Mouse (Mus musculus): ENCODE measurements around the gene Atp1a1.

The Atp1a1 gene

GRCm38 (mm10) chr3:101611012-101611812 lies 6.7 kb upstream of the Atp1a1 start:
- DNase-seq (ENCODE audit: low spot score) = no peak

GRCm38 (mm10) chr3:101609302-101609701 lies 4.8 kb upstream of the Atp1a1 start:
- DNase-seq (ENCODE audit: low spot score) = no peak

DNA sequence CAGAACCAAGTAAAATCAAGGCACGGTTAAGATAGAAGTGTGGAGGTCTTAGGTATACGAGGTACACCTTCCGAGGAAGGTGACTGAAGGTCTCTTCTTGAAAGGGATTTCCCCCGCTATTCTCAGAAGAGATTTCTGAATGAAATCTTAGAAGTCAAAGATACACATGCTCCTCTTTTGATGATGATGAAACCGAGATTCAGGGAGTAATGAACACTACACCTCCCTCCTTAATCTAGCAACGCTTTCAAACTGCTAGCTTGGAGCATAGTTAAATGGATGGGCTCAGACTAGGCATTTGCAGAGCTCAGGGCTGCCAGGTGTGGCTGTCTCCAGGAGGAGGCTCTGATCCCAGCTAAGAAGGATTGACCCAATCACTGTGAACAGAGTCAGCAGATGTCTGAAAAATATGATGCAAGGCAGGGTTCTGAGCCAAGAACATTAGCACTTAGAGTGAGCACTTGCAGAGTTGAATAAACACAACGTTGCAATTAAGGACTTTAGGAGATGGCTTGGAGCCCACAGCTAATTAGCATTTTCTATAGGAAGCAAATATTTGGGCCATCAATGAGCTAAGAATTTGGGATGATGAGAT lies 2.5 kb upstream of the Atp1a1 start:
- DNase-seq (ENCODE audit: low spot score) = no peak

- DNase-seq (ENCODE audit: low spot score) = no peak
Measured at GRCm38 (mm10) chr3:101605721-101606120, 1.2 kb upstream of the Atp1a1 start.

GRCm38 (mm10) chr3:101605291-101605690 lies 807 bp upstream of the Atp1a1 start:
- no peak for DNase-seq (ENCODE audit: low spot score)

DNA sequence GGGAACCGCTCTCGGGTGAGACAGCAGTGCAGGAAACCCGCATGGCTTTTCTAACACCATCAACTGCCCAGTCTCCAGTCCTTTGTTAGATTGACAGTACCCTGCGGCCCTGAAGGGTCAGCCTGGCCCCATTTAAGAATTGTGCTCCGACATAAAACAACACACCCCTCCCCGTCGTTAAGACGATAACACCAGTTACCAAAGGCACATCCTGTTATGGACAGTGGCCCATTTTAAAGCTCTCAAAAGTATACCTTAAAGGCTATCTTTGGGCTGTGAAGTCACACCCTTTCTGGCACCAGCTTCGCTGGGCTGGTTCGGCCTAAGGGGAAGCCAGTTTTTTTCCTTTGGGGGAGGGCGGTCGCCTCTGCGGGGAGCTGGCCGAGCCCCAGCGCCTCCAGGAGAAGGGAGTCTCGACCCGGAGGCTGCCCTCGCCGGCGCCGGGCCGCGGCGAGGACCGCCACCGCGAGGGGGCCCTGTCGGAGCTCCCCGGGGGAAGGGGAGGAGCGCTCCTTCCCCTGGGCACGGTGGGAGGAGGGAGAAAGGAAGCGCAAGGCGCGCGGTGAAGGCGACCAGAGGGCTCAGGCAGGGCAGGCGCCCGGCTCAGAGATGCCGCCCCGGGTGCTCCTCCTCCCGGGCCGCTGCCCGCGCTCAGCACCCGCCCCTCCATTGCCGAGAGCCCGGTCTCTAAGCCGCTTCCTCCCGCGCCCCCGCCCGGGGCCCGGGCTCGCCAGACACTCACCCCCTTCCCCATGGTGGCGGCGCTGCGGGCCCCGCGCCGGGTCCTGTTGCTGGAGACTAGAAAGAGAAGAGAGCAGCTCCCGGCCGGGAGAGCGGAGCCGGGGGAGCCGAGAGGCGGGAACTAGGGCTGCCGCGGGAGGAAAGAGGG lies 579 bp downstream of the Atp1a1 start:
- no peak for DNase-seq (ENCODE audit: low spot score)

DNA sequence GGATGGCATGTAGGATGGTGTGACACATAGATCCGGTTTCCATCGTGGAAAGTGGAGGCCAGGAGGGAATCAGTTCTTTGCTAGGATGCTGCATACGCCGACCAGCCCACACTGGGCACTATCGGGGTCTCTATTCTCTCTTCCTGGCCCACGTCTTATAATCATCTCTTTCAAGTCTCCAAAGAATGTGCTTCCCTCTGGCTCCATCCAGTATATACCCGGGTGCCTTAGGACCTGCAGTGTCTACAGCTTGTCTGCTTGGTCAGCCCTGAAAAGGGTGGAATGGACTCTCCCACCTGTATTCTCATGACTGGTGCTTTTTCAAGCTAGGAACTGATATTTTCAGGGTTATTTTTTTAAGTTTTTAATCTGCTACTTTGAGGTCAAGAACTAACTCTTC lies 1.3 kb downstream of the Atp1a1 start:
- no peak for DNase-seq (ENCODE audit: low spot score)

DNA sequence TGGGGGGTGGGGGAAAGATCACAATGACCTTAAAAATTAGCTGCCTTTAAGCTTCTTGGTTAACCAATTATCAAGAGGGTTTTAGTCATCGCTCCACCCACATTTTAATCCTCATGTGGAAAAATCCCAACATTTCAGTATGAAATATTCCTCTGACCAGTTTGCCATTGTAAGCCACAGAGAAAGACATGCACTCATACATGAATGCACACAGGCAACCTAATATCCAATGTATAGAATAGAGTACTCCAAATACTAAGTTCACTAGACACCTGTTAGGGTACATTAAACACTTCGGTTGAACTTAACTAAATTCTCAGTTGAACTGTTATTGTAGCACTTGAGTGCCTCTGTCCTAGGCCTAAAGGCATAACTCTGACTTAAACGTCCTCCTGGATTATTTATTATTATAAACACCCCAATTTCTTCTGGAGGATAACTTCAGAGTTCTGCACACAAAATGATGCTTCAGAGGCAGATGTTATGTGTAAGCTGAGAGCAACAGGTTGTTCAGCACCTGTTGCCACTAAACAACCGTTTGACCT lies 1.9 kb downstream of the Atp1a1 start:
- DNase-seq (ENCODE audit: low spot score) = no peak

GRCm38 (mm10) chr3:101601687-101602086 lies 2.8 kb downstream of the Atp1a1 start:
- DNase-seq (ENCODE audit: low spot score) = no peak

GRCm38 (mm10) chr3:101601003-101601525 lies 3.4 kb downstream of the Atp1a1 start:
- no peak for DNase-seq (ENCODE audit: low spot score)

GRCm38 (mm10) chr3:101599920-101600741 lies 4.4 kb downstream of the Atp1a1 start:
- no peak for DNase-seq (ENCODE audit: low spot score)

DNA sequence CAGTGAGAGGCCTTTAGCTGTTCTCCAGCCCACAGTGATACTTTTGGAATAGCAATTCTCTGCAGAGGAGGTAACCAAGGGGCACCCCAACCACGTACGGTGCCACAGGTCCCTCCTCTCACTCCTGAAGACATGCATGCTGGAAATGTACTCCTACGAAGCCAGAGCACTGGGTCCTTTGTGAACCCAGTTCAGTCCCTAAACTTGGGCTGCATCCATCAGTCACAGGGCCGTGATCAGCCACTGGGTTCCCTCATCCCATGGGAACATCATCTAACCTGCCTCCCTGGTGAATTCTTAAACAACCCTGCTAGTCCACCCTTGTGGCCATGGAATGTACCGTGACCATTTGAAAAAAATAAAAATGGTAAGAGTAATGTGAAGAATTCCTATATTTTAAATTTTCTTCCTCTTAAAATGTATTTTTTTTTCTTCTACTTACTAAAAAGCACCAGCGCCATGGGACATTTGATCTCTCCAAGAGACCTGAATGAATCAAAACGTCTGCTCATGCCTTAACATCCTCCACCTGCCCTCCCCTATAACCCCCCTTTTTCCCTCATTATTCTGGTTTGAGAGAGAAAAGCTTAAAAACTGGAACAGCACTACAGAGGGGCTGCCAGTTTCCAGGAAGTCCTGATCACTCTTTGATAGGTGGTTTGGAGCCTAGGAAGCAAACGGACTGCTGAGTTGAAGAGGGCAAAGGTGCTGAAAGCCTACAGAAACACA lies 5.1 kb downstream of the Atp1a1 start:
- no peak for DNase-seq (ENCODE audit: low spot score)

GRCm38 (mm10) chr3:101598231-101598905 lies 6.1 kb downstream of the Atp1a1 start:
- no peak for DNase-seq (ENCODE audit: low spot score)

GRCm38 (mm10) chr3:101597317-101598096 lies 7.0 kb downstream of the Atp1a1 start:
- no peak for DNase-seq (ENCODE audit: low spot score)

- no peak for DNase-seq (ENCODE audit: low spot score)
Measured at GRCm38 (mm10) chr3:101596686-101597085, 7.8 kb downstream of the Atp1a1 start.

DNA sequence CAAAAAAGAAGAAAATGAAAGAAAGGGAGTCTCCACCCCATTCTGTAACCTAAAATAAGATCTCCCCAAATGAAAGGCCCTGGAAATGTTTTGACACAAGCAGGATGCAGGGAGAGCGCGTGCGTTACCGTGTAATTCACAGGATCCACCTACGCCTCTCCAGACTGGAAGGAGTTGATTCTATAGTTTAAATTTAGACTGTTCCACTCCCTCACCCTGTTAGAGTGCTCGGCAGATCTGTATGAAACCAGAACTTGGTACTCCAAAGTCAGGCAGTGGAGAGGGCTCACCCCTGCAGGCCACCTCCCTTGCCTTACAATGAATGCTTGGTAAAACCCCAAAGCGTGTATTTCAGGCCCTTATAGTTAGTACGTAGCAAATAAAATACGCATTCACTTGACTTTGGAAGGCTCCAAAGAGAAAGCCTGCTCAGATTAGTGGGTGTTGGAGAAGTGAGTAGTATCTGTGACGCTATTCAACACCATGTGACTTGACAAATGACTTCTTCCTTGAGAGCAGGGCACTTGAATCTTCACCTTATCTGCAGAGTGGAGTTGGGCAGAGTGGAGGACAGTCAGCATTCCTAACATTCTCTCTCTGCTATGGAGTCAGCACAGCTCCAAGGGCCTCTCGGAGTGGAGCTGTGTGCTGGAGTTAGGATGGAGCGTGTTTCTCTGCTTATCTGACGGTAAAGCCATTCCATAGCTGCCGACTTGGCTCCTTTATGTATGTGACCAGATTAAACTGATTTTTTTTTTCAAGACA lies 8.4 kb downstream of the Atp1a1 start:
- no peak for DNase-seq (ENCODE audit: low spot score)

GRCm38 (mm10) chr3:101594982-101595381 lies 9.5 kb downstream of the Atp1a1 start:
- DNase-seq (ENCODE audit: low spot score) = no peak

DNA sequence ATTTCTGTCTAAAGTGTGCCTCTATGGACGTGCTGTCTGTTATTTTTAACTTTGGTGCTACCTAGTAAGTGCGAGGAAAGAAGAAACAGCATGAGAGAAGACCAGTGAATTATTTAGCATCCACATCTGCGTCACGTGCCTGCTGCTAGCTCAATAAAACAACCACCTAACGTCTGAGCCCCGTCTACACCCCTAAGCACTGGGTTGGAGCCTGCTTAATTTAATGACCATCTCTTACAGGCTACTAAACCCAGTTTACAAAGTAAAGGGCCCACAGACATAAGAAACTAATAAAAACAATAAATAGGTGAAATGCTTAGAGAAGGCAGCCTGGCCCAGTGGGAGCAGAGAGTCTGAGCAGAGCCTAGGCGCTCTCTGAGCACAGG lies 11.2 kb downstream of the Atp1a1 start:
- no peak for DNase-seq (ENCODE audit: low spot score)

Data from layer of hippocampus, adult 9-10 months (tissue).